Mouse (Mus musculus): Measurements from ENCODE around the gene Ypel5. TPM values are rescaled to one million over a fixed set of nuclear protein-coding genes. Genes with fewer than 3 reads are reported as not detected.

The Ypel5 gene
- polyA plus RNA-seq, 1 experiment from 2014 or later, result 41.3 TPM

DNA sequence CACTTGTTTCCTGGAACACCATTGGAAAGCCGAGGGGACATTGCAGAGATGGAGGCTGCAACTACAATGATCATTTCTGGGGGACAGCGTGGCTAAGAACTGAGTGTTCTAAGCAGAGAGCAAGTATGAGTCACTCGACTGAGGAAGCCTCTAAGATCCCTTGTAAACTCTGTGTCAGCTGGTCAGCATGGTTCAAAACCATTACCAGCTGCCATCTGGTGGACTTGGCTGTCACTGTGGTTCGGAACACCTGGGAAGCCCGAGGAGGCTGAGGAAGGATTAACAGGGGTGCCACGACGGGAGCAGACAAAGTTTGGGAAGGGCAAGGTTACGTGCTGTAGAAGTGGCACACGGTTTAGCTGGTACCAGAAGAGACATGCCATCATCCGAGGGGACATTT, 27.0 kb downstream of the Ypel5 start:
- 68% methylated on average over 10 of the region's 10 CpGs for WGBS
- no peak overlapping the region for H3K4me3 ChIP-seq (ENCODE audit: low read depth, low read length)

DNA sequence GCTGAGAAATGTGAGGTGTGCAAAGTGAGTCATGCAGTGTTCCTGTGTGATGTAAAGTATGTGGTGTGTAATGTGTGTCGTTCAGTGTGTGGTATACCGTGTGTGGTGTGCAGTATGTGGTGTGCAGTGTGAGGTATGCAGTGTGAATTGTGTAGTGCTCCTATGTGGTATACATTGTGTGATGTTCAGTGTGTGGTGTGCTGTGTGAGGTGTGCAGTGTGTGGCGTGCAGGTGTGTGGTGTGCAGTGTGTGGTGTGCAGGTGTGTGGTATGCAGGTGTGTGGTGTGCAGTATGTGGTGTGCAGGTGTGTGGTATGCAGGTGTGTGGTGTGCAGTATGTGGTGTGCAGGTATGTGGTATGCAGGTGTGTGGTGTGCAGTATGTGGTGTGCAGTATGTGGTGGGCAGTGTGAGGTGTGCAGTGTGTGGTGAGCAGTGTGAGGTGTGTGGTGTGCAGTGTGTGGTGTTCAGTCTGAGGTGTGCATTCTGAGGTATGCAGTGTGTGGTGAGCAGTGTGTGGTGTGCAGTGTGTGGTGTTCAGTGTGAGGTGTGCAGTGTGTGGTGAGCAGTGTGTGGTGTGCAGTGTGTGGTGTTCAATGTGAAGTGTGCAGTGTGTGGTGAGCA, 30.5 kb downstream of the Ypel5 start:
- Histone ChIP-seq H3K4me2 (replicated peaks; ENCODE audit: low read depth, low read length) (no peak overlapping the region), H3K4me3 (ENCODE audit: low read depth, low read length) (no peak overlapping the region), H3K9me3 (ENCODE audit: control insufficient read depth, low read depth, low read length) (no peaks in the 10 kb centered on the region), H3K27me3 (ENCODE audit: control insufficient read depth, insufficient read depth, low read length) (no peaks in the 10 kb centered on the region), H3K4me1 (ENCODE audit: control insufficient read depth, insufficient read depth, low read length) (no peaks in the 10 kb centered on the region), H3K36me3 (ENCODE audit: control insufficient read depth, insufficient read depth, low read length) (no peaks in the 10 kb centered on the region), H3K9ac (replicated peaks; ENCODE audit: low read depth, low read length) (no peak overlapping the region), H3K27ac (ENCODE audit: low read length) (no peak overlapping the region)
- ATAC-seq (ENCODE audit: insufficient number of reproducible peaks, insufficient read depth, low FRiP score, low read depth), result 0 out of 2 replicates have a peak, but pooled peaks have one; percentile 33
- 83% methylated on average over 3 of the region's 3 CpGs for WGBS

More for the DNA sequence above, 27.0 kb downstream of the Ypel5 start:
- no peaks in the 10 kb centered on the region for H3K4me1 ChIP-seq (ENCODE audit: control insufficient read depth, insufficient read depth, low read length)
- no peak overlapping the region for H3K9ac ChIP-seq (replicated peaks; ENCODE audit: low read depth, low read length)
- no peaks in the 10 kb centered on the region for H3K27me3 ChIP-seq (ENCODE audit: control insufficient read depth, insufficient read depth, low read length)
- no peaks in the 10 kb centered on the region for H3K36me3 ChIP-seq (ENCODE audit: control insufficient read depth, insufficient read depth, low read length)
- H3K27ac ChIP-seq (ENCODE audit: low read length), result no peak overlapping the region
- no peaks in the 10 kb centered on the region for H3K9me3 ChIP-seq (ENCODE audit: control insufficient read depth, low read depth, low read length)
- no peak overlapping the region for H3K4me2 ChIP-seq (replicated peaks; ENCODE audit: low read depth, low read length)
- ATAC-seq (ENCODE audit: insufficient number of reproducible peaks, insufficient read depth, low FRiP score, low read depth), result no peak

DNA sequence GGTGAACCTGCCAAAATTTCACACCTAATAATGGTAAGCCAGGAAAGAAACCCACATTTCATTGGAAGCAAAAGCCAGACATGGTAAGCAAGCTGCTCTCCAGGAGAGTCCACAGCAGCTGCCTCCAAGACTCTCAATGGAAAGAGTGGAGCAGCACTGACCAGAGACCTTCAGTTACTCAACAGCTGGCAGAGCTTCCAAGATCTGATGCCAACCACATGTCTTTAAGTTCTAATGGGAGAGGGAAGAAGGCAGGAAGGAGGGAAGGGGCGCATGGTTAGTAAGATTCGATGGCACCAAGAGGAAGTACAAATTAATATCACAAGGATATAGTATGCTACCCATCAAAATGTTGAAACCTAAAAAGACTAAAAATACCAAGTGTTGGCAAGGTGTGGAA, 31.9 kb downstream of the Ypel5 start:
- Histone ChIP-seq H3K27me3 (ENCODE audit: control insufficient read depth, insufficient read depth, low read length) (no peaks in the 10 kb centered on the region), H3K9ac (replicated peaks; ENCODE audit: low read depth, low read length) (no peak overlapping the region), H3K36me3 (ENCODE audit: control insufficient read depth, insufficient read depth, low read length) (no peaks in the 10 kb centered on the region), H3K9me3 (ENCODE audit: control insufficient read depth, low read depth, low read length) (no peaks in the 10 kb centered on the region), H3K4me3 (ENCODE audit: low read depth, low read length) (no peak overlapping the region), H3K27ac (ENCODE audit: low read length) (no peak overlapping the region), H3K4me1 (ENCODE audit: control insufficient read depth, insufficient read depth, low read length) (no peaks in the 10 kb centered on the region), H3K4me2 (replicated peaks; ENCODE audit: low read depth, low read length) (no peak overlapping the region)
- 90% methylated on average over 2 of the region's 2 CpGs for WGBS
- no peak for ATAC-seq (ENCODE audit: insufficient number of reproducible peaks, insufficient read depth, low FRiP score, low read depth)

DNA sequence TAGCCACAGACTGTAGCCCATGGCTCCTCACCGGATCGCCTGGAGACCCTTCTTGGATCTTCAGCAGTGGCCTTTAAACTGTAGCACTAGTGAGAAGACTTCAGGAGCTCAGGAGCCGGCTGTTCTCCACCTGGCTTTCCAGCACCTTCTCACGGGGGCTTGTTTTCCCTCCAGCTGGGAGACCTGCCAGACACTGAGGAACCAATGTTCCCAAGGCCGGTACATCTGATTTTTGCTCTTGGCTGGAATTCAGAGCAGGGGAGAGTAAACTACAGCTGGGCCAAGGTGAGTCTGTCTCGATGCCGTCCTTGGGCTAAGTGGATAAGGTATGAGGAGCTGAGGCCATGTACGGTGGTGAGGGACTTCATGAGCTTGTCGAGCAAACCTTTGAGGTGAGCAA, 42.7 kb downstream of the Ypel5 start:
- Histone ChIP-seq H3K9me3 (ENCODE audit: control insufficient read depth, low read depth, low read length) (no peaks in the 10 kb centered on the region), H3K36me3 (ENCODE audit: control insufficient read depth, insufficient read depth, low read length) (no peaks in the 10 kb centered on the region), H3K4me3 (ENCODE audit: low read depth, low read length) (no peak overlapping the region), H3K4me2 (replicated peaks; ENCODE audit: low read depth, low read length) (no peak overlapping the region), H3K27ac (ENCODE audit: low read length) (no peak overlapping the region), H3K27me3 (ENCODE audit: control insufficient read depth, insufficient read depth, low read length) (no peaks in the 10 kb centered on the region), H3K9ac (replicated peaks; ENCODE audit: low read depth, low read length) (no peak overlapping the region), H3K4me1 (ENCODE audit: control insufficient read depth, insufficient read depth, low read length) (no peaks in the 10 kb centered on the region)
- ATAC-seq (ENCODE audit: insufficient number of reproducible peaks, insufficient read depth, low FRiP score, low read depth), result no peak
- 80% methylated on average over 9 of the region's 9 CpGs for WGBS

DNA sequence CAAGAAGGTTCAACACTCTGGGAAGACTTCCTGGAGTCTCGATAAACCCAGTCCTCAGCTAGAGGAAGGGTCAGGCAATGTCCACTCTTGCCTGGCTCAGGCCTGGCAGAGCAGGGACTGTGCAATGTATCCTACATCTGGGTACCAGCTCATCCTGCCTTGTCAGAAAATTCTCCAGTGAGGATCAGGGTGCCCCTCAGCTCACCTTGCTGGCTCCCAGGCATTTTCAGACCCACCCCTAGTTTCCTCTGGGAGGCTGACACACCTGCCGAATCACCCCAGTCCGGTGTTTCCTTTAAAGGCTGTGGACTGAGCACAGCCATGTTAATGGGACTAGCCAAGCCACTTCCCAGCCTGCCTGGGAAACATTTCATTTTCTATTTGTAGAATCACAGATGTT, 43.9 kb downstream of the Ypel5 start:
- H3K4me3 ChIP-seq (ENCODE audit: low read depth, low read length), result no peak overlapping the region
- no peak overlapping the region for H3K9ac ChIP-seq (replicated peaks; ENCODE audit: low read depth, low read length)
- H3K9me3 ChIP-seq (ENCODE audit: control insufficient read depth, low read depth, low read length), result no peaks in the 10 kb centered on the region
- 73% methylated on average over 3 of the region's 3 CpGs for WGBS
- no peak for ATAC-seq (ENCODE audit: insufficient number of reproducible peaks, insufficient read depth, low FRiP score, low read depth)
- no peak overlapping the region for H3K27ac ChIP-seq (ENCODE audit: low read length)
- no peaks in the 10 kb centered on the region for H3K36me3 ChIP-seq (ENCODE audit: control insufficient read depth, insufficient read depth, low read length)
- no peak overlapping the region for H3K4me2 ChIP-seq (replicated peaks; ENCODE audit: low read depth, low read length)
- H3K4me1 ChIP-seq (ENCODE audit: control insufficient read depth, insufficient read depth, low read length), result no peaks in the 10 kb centered on the region
- H3K27me3 ChIP-seq (ENCODE audit: control insufficient read depth, insufficient read depth, low read length), result no peaks in the 10 kb centered on the region

DNA sequence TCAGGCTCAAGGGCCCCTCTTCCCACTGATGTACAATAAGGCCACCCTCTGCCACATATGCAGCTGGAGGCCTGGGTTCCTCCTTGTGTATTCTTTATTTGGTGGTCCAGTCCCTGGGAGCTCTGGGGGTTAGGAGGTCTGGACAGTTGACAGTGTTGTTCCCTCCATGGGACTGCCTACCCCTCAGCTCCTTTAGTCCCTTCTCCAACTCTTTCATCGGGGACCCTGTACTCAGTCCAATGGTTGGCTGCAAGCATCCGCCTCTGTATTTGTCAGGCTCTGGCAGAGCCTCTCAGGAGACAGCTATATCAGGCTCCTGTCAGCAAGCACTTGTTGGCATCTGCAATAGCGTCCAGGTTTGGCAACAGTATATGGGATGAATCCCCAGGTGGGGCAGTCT, 44.8 kb downstream of the Ypel5 start:
- 80% methylated on average over 3 of the region's 3 CpGs for WGBS
- Histone ChIP-seq H3K27ac (ENCODE audit: low read length) (no peak overlapping the region), H3K4me2 (replicated peaks; ENCODE audit: low read depth, low read length) (no peak overlapping the region), H3K36me3 (ENCODE audit: control insufficient read depth, insufficient read depth, low read length) (no peaks in the 10 kb centered on the region), H3K27me3 (ENCODE audit: control insufficient read depth, insufficient read depth, low read length) (no peaks in the 10 kb centered on the region), H3K4me1 (ENCODE audit: control insufficient read depth, insufficient read depth, low read length) (no peaks in the 10 kb centered on the region), H3K4me3 (ENCODE audit: low read depth, low read length) (no peak overlapping the region), H3K9me3 (ENCODE audit: control insufficient read depth, low read depth, low read length) (no peaks in the 10 kb centered on the region), H3K9ac (replicated peaks; ENCODE audit: low read depth, low read length) (no peak overlapping the region)
- no peak for ATAC-seq (ENCODE audit: insufficient number of reproducible peaks, insufficient read depth, low FRiP score, low read depth)

DNA sequence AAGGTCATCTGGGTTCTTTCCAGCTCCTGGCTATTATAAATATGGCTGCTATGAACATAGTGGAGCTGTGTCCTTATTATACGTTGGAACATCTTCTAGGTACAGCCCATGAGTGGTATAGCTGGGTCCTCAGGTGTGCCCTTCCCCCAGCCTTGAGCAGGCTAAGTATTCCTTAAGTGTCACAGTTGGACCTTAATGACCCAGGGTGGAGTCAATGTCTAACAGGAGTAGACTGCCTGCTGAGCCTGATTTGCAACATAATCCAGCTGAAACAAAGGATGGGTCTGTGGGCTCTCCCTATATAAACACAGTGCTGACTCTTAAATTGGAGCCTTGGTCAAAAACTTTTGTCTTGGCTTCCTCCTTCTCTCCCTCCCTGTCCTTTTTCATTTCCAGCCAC, 45.6 kb downstream of the Ypel5 start:
- H3K9me3 ChIP-seq (ENCODE audit: control insufficient read depth, low read depth, low read length), result no peaks in the 10 kb centered on the region
- no peak overlapping the region for H3K4me2 ChIP-seq (replicated peaks; ENCODE audit: low read depth, low read length)
- H3K27me3 ChIP-seq (ENCODE audit: control insufficient read depth, insufficient read depth, low read length), result no peaks in the 10 kb centered on the region
- H3K4me3 ChIP-seq (ENCODE audit: low read depth, low read length), result no peak overlapping the region
- H3K27ac ChIP-seq (ENCODE audit: low read length), result no peak overlapping the region
- 73% methylated on average over 1 of the region's 1 CpGs for WGBS
- no peaks in the 10 kb centered on the region for H3K36me3 ChIP-seq (ENCODE audit: control insufficient read depth, insufficient read depth, low read length)
- ATAC-seq (ENCODE audit: insufficient number of reproducible peaks, insufficient read depth, low FRiP score, low read depth), result no peak
- no peak overlapping the region for H3K9ac ChIP-seq (replicated peaks; ENCODE audit: low read depth, low read length)
- H3K4me1 ChIP-seq (ENCODE audit: control insufficient read depth, insufficient read depth, low read length), result no peaks in the 10 kb centered on the region

DNA sequence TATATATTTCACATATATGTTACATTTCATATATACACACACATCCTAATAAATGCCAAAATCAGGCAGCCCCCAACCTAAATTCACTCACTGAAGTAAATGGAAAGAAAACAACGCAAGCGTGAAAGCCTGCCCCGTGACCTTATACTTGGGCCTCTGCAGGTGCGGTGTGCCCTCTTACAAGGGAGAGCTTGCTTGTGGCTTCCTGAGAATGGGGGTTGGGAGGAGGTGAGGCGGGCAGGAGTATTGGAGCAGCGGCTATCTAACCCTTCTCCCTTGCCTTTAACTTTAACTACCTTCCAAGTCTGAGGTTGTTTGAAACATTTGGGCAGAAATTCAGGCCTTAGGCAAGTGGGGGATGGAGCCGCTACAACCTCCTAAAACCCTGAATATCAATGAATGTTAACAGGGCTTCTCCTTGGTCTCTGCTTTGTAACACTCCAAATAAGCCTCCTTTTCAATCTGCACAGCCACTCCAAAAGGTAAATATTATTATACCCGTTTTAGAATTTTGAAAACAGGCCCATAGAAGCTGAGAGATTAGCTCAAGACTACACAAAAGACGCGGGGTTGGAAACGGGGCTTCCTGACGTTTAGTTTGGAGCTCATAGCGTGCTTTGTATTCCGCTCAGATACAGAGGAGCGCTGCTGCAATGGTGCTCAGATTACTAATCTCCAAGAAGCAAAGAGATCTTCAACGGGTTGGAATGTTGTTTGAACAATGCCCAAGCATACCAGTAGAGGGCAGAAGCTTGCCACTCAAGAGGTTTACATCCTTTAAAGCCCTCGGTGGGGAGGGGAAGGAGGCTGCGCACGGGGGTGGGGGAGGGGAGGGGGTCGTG, 53.5 kb downstream of the Ypel5 start:
- H3K9ac ChIP-seq (replicated peaks; ENCODE audit: low read depth, low read length), result no peak overlapping the region
- no peak overlapping the region for H3K4me2 ChIP-seq (replicated peaks; ENCODE audit: low read depth, low read length)
- ATAC-seq (ENCODE audit: insufficient number of reproducible peaks, insufficient read depth, low FRiP score, low read depth), result no peak
- no peak overlapping the region for H3K4me3 ChIP-seq (ENCODE audit: low read depth, low read length)
- no peaks in the 10 kb centered on the region for H3K36me3 ChIP-seq (ENCODE audit: control insufficient read depth, insufficient read depth, low read length)
- H3K9me3 ChIP-seq (ENCODE audit: control insufficient read depth, low read depth, low read length), result no peaks in the 10 kb centered on the region
- H3K4me1 ChIP-seq (ENCODE audit: control insufficient read depth, insufficient read depth, low read length), result no peaks in the 10 kb centered on the region
- 22% methylated on average over 20 of the region's 20 CpGs for WGBS
- H3K27ac ChIP-seq (ENCODE audit: low read length), result no peak overlapping the region
- H3K27me3 ChIP-seq (ENCODE audit: control insufficient read depth, insufficient read depth, low read length), result no peaks in the 10 kb centered on the region
